Mouse (Mus musculus): ENCODE data around the gene Pamr1. TPM values are rescaled to one million over a fixed set of nuclear protein-coding genes. Genes with fewer than 3 reads are reported as not detected.
A peak's percentile ranks its signal among the peaks of the same experiment; 100 is the strongest.

The Pamr1 gene
- total RNA-seq (2021), result 1 to 10 TPM; 3.3 to 7.4 TPM
- long read RNA-seq, experiment 1, transcript Pamr1-201 (11 exons, 2,864 nt), result major isoform, 14 of 15 reads
- long read RNA-seq, experiment 1, partial matches to known transcripts, result 1 of 15 reads
- long read RNA-seq, experiment 1, other reads (novel, unspliced or antisense), result 0 of 15 reads
- long read RNA-seq, experiment 2, transcript Pamr1-201 (11 exons, 2,864 nt), result major isoform, 6 of 8 reads
- long read RNA-seq, experiment 2, partial matches to known transcripts, result 0 of 8 reads
- long read RNA-seq, experiment 2, other reads (novel, unspliced or antisense), result 2 of 8 reads

- no peak for TF ChIP-seq CTCF (IDR thresholded peaks at IDR 0.05)
- DNase-seq, result peak; percentile 67
Observed at GRCm38 (mm10) chr2:102549611-102550266, at the start of gene Pamr1. Gene Pamr1 (plus strand): TSS chr2:102550012.

GRCm38 (mm10) chr2:102507633-102508032 lies 42.2 kb upstream of the Pamr1 start:
- Histone ChIP-seq H3K4me3 (no peak overlapping the region), H3K27ac (peak overlapping the region; percentile 59)
- DNase-seq, result no peak
- no peak for TF ChIP-seq CTCF (IDR thresholded peaks at IDR 0.05)
- intact Hi-C loops (cut with DNase I), result no loop called here

More at GRCm38 (mm10) chr2:102549611-102550266, at the start of gene Pamr1:
- Histone ChIP-seq H3K27ac (peak within 1 kb of the TSS; percentile 53), H3K4me3 (peak within 1 kb of the TSS; percentile 68)
- intact Hi-C loops (cut with DNase I), result no loop called here

GRCm38 (mm10) chr2:102508154-102508553 lies 41.7 kb upstream of the Pamr1 start:
- TF ChIP-seq CTCF (IDR thresholded peaks at IDR 0.05), result no peak
- DNase-seq, result peak; percentile 20
- peak overlapping the region; percentile 49 for H3K27ac ChIP-seq
- intact Hi-C loops (cut with DNase I), result no loop called here
- H3K4me3 ChIP-seq, result no peak overlapping the region

DNA sequence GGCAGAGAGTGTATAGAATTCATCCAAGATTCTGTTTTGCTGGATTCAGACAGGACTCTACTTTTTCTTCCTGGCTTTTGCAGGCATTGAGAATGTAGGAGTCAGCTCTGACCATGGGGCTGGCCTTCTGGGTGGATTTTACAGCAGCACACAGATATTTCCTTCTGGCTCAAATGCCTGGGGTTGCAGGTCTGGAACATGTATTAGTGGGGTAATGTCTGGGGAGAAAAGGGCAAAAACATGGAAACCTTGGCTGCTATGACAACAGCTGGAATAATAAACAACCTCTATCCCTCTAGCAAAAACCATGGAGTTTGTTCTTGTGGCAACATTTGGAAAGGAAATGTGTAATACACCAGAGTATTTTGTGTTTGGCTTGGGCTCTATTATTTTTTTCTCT lies 29.9 kb upstream of the Pamr1 start:
- intact Hi-C loops (cut with DNase I), result no loop called here
- no peak for TF ChIP-seq CTCF (IDR thresholded peaks at IDR 0.05)
- Histone ChIP-seq H3K4me3 (no peak overlapping the region), H3K27ac (no peak overlapping the region)
- no peak for DNase-seq

DNA sequence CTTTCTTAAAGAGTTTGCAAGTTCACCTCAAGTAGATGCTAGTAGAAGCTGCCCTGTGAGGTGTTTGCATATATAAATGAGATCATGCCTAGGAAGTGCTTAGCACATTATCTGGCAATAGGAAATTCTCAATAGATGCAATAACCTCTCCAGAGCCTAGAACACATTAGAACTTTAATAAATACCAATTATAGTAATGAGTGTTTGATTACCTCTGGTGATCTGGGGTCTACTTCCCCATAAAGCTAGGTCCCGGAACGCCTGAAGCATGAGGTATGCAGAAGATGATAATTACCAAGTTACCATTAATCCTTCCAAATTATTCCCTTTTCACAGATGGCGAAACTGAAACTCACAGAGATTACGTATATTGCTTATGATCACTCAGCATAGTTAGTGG lies 22.2 kb upstream of the Pamr1 start:
- no peak for DNase-seq
- TF ChIP-seq CTCF (IDR thresholded peaks at IDR 0.05), result no peak
- intact Hi-C loops (cut with DNase I), result no loop called here

DNA sequence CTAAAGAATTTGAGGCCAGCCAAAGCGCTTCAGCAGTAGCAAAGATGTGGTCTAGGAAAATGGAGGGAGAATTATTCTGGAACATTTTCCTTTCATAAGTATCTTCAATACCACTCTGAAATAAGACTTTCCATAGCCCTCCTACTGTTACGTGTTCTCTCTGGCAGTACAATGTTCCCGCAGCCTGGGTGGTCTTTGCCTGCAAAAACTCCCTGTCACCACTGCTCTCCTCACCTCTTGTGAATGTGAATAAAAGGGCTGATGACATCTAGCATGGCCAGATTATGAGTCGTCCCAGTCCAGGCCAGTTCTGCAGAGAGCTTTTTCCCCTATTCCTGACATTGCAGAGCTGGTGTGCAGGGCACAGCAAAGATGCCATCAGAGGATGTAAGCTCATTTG lies 16.4 kb upstream of the Pamr1 start:
- TF ChIP-seq CTCF (IDR thresholded peaks at IDR 0.05), result no peak
- H3K27ac ChIP-seq, result no peak overlapping the region
- no peak for DNase-seq
- H3K4me3 ChIP-seq, result no peak overlapping the region
- intact Hi-C loops (cut with DNase I), result no loop called here

More for the DNA sequence above, 22.2 kb upstream of the Pamr1 start:
- Histone ChIP-seq H3K4me3 (no peak overlapping the region), H3K27ac (no peak overlapping the region)

DNA sequence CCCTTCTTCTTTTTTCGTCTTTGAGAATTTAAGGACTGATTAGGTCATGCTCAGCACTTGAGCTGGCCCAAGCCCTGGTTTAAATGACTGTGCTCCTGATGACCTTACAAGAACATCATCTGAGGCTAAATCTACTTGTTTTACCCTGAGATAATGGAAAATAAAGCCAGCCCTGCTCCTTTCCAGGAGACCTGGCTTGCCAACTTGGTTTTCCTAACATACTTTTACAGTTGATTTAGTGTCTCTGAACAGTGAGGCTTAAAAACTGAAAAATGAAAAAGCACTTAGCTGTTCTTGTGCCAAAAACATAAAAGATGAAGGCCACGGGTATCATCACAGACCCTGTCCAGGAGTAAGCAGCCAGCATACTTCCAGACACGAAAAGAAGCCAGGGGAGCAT lies 13.0 kb upstream of the Pamr1 start:
- Histone ChIP-seq H3K4me3 (no peak overlapping the region), H3K27ac (peak overlapping the region; percentile 63)
- TF ChIP-seq CTCF (IDR thresholded peaks at IDR 0.05), result no peak
- intact Hi-C loops (cut with DNase I), result no loop called here
- DNase-seq, result peak; percentile 27

- Histone ChIP-seq H3K4me3 (no peak overlapping the region), H3K27ac (no peak overlapping the region)
- no peak for DNase-seq
- intact Hi-C loops (cut with DNase I), result no loop called here
- no peak for TF ChIP-seq CTCF (IDR thresholded peaks at IDR 0.05)
Observed at GRCm38 (mm10) chr2:102540438-102541230, 9.2 kb upstream of the Pamr1 start.

- DNase-seq, result peak; percentile 58
- H3K27ac ChIP-seq, result no peak overlapping the region
- H3K4me3 ChIP-seq, result no peak overlapping the region
- intact Hi-C loops (cut with DNase I), result no loop called here
- no peak for TF ChIP-seq CTCF (IDR thresholded peaks at IDR 0.05)
Observed at GRCm38 (mm10) chr2:102541404-102542125, 8.2 kb upstream of the Pamr1 start.

GRCm38 (mm10) chr2:102543961-102544719 lies 5.7 kb upstream of the Pamr1 start:
- peak; percentile 50 for DNase-seq
- TF ChIP-seq CTCF (IDR thresholded peaks at IDR 0.05), result no peak
- intact Hi-C loops (cut with DNase I), result no loop called here
- H3K27ac ChIP-seq, result no peak overlapping the region
- H3K4me3 ChIP-seq, result no peak overlapping the region

DNA sequence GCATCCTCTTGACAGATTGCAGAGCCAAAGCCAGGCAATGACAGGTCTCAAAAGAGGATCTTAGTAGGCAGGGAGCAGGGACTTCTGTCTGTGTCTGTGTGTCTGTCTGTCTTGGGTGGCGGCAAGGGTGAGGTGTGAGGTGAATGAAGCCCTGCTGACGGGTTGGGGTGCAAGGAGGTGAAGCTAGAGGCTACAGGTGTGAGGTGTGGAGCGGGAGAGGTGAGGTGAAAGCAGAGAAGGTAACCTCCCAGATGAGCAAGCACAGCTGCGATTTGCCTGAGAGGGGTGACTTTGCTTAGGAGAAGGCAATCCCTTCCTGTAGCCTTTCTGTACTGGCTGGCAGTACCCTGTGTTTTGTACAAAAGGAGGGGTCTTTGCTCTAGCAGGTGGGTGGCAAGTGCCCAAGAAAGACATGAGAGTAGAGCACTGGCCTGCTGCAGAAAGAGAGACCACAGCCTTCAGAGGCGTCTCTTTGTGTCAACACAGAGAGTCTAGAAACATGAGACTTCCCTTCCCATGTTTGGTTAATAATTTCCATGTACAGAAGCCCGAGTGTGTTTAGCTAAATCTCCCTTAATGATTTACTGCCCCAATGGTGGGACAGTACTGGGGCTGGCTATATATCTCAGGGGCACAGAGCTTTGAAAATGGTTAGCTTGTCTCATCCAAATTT lies 1.2 kb downstream of the Pamr1 start:
- H3K4me3 ChIP-seq, result peak overlapping the region; percentile 68
- no peak for DNase-seq
- intact Hi-C loops (cut with DNase I), result no loop called here
- TF ChIP-seq CTCF (IDR thresholded peaks at IDR 0.05), result no peak
- peak overlapping the region; percentile 53 for H3K27ac ChIP-seq

All from gastrocnemius, adult 2 months (tissue).